Mouse (Mus musculus) megakaryocyte progenitor cell, adult 5-6 weeks (primary cell): Measurements from ENCODE around the gene Cdhr4. TPM values are rescaled to one million over a fixed set of nuclear protein-coding genes. Genes with fewer than 3 reads are reported as not detected.

Experiments
- total RNA-seq, 2 experiments: library from RNA; stranded (forward) in 1 of 2; stranded (reverse) in 1 of 2; fragments of 157-497, 149-512 nt in 1 of 2; fragments of 200-1000 nt in 1 of 2; gene quantifications; 2 replicates each; pipeline versions ENCODE4 v1.2.3 to v1.2.4; 2015 to 2017

Gene Cdhr4
- total RNA-seq, 2 experiments from 2014 or later, result 0.35 TPM; not detected in 1

Other genes with a start within 250 kb of the Cdhr4 start
- gene Rbm5, start 221.5 kb upstream of the Cdhr4 start, total RNA-seq (2015), result 110 and 146 TPM in 2 replicates
- gene Rbm5, start 221.5 kb upstream of the Cdhr4 start, total RNA-seq (2017), result 142 and 235 TPM in 2 replicates
- 74.5 and 80.7 TPM in 2 replicates for gene Rbm6, start 119.3 kb upstream of the Cdhr4 start, total RNA-seq (2015)
- gene Rbm6, start 119.3 kb upstream of the Cdhr4 start, total RNA-seq (2017), result 131 and 179 TPM in 2 replicates
- gene Mon1a, start 104.3 kb upstream of the Cdhr4 start, total RNA-seq (2015), result 5.3 and 5.9 TPM in 2 replicates
- 16.6 and 18.4 TPM in 2 replicates for gene Mon1a, start 104.3 kb upstream of the Cdhr4 start, total RNA-seq (2017)
- 0.22 TPM in 1 of 2 replicates, not detected in the other for gene Mst1r, start 85.6 kb upstream of the Cdhr4 start, total RNA-seq (2015)
- 0.07 TPM in 1 of 2 replicates, not detected in the other for gene Mst1r, start 85.6 kb upstream of the Cdhr4 start, total RNA-seq (2017)
- 0.05 TPM in 1 of 2 replicates, not detected in the other for gene Actl11, start 64.0 kb upstream of the Cdhr4 start, total RNA-seq (2015)
- gene Actl11, start 64.0 kb upstream of the Cdhr4 start, total RNA-seq (2017), result not detected in 2 replicates
- gene Camkv, start 56.8 kb upstream of the Cdhr4 start, total RNA-seq (2015), result not detected in 2 replicates
- gene Camkv, start 56.8 kb upstream of the Cdhr4 start, total RNA-seq (2017), result 0.20 TPM in 1 of 2 replicates, not detected in the other
- gene Traip, start 42.4 kb upstream of the Cdhr4 start, total RNA-seq (2015), result 10.1 and 11.3 TPM in 2 replicates
- gene Traip, start 42.4 kb upstream of the Cdhr4 start, total RNA-seq (2017), result 22.7 and 32.7 TPM in 2 replicates
- gene Uba7, start 17.0 kb upstream of the Cdhr4 start, total RNA-seq (2015), result 29.6 and 34.4 TPM in 2 replicates
- 30.1 and 34.7 TPM in 2 replicates for gene Uba7, start 17.0 kb upstream of the Cdhr4 start, total RNA-seq (2017)
- 0.49 TPM in 1 of 2 replicates, not detected in the other for gene Gm20661, start 9.4 kb upstream of the Cdhr4 start, total RNA-seq (2015)
- not detected in 2 replicates for gene Gm20661, start 9.4 kb upstream of the Cdhr4 start, total RNA-seq (2017)
- gene Inka1, start 6.6 kb upstream of the Cdhr4 start, total RNA-seq (2015), result 13.7 and 23.2 TPM in 2 replicates
- gene Inka1, start 6.6 kb upstream of the Cdhr4 start, total RNA-seq (2017), result 18.2 and 22.6 TPM in 2 replicates
- not detected in 2 replicates for gene Gm20662, start 3.9 kb downstream of the Cdhr4 start, total RNA-seq (2015)
- 1.9 TPM in 1 of 2 replicates, not detected in the other for gene Gm20662, start 3.9 kb downstream of the Cdhr4 start, total RNA-seq (2017)
- gene Ip6k1, start 10.0 kb downstream of the Cdhr4 start, total RNA-seq (2015), result 12.5 and 19.1 TPM in 2 replicates
- 22.8 and 35.4 TPM in 2 replicates for gene Ip6k1, start 10.0 kb downstream of the Cdhr4 start, total RNA-seq (2017)
- gene Gmppb, start 56.7 kb downstream of the Cdhr4 start, total RNA-seq (2015), result 7.4 and 11.7 TPM in 2 replicates
- 42.7 and 43.7 TPM in 2 replicates for gene Gmppb, start 56.7 kb downstream of the Cdhr4 start, total RNA-seq (2017)
- gene Amigo3, start 60.7 kb downstream of the Cdhr4 start, total RNA-seq (2015), result 1.3 TPM in 2 replicates
- gene Amigo3, start 60.7 kb downstream of the Cdhr4 start, total RNA-seq (2017), result 2.0 and 2.6 TPM in 2 replicates
- gene Mst1, start 87.9 kb downstream of the Cdhr4 start, total RNA-seq (2015), result 0.46 and 3.1 TPM in 2 replicates
- 0.37 and 0.74 TPM in 2 replicates for gene Mst1, start 87.9 kb downstream of the Cdhr4 start, total RNA-seq (2017)
- gene Rnf123, start 90.8 kb downstream of the Cdhr4 start, total RNA-seq (2015), result 34.5 and 35.8 TPM in 2 replicates
- gene Rnf123, start 90.8 kb downstream of the Cdhr4 start, total RNA-seq (2017), result 18.8 and 34.8 TPM in 2 replicates
- 45.9 and 64.3 TPM in 2 replicates for gene Apeh, start 102.1 kb downstream of the Cdhr4 start, total RNA-seq (2015)
- 71.0 and 110 TPM in 2 replicates for gene Apeh, start 102.1 kb downstream of the Cdhr4 start, total RNA-seq (2017)
- 4.7 and 5.5 TPM in 2 replicates for gene Bsn, start 197.9 kb downstream of the Cdhr4 start, total RNA-seq (2015)
- gene Bsn, start 197.9 kb downstream of the Cdhr4 start, total RNA-seq (2017), result 3.2 and 4.0 TPM in 2 replicates